Mouse (Mus musculus): ENCODE measurements at regions not wholly inside any gene's neighbourhood (a gene's known extent, or its start where the extent isn't known, plus 50 kb on each side); places are given as distances from the start of the nearest gene placed in this dataset.

- Histone ChIP-seq H3K4me3 (no peak overlapping the region), H3K9ac (no peak overlapping the region), H3K9me3 (no peaks in the 10 kb centered on the region), H3K4me1 (peaks cover 33% of the 10 kb centered on the region), H3K27me3 (no peaks in the 10 kb centered on the region), H3K27ac (peak overlapping the region; percentile 28; the same call in 1 of the 2 replicates), H3K4me2 (replicated peaks) (no peak overlapping the region), H3K36me3 (no peaks in the 10 kb centered on the region)
- no peak for ATAC-seq (ENCODE audit: low FRiP score, low read depth)
- 96% methylated on average over 3 of the region's 3 CpGs for WGBS
Observed at GRCm38 (mm10) chr2:166207145-166207508, 51.7 kb upstream of the Sulf2 start.

GRCm38 (mm10) chr2:166206396-166207144 lies 51.1 kb upstream of the Sulf2 start:
- Histone ChIP-seq H3K4me2 (replicated peaks) (no peak overlapping the region), H3K36me3 (no peaks in the 10 kb centered on the region), H3K9me3 (no peaks in the 10 kb centered on the region), H3K4me3 (no peak overlapping the region), H3K27ac (peak overlapping the region; percentile 28; the same call in 1 of the 2 replicates), H3K4me1 (peaks cover 33% of the 10 kb centered on the region), H3K9ac (no peak overlapping the region), H3K27me3 (no peaks in the 10 kb centered on the region)
- 28% methylated on average over 5 of the region's 5 CpGs for whole genome bisulfite sequencing
- peak; percentile 49; the same call in 1 of the 2 replicates for ATAC-seq (ENCODE audit: low FRiP score, low read depth)
